Mouse (Mus musculus): ENCODE measurements at regions not wholly inside any gene's neighbourhood (a gene's known extent, or its start where the extent isn't known, plus 50 kb on each side); places are given as distances from the start of the nearest gene placed in this dataset.
A peak's percentile ranks its signal among the peaks of the same experiment; 100 is the strongest.

DNA sequence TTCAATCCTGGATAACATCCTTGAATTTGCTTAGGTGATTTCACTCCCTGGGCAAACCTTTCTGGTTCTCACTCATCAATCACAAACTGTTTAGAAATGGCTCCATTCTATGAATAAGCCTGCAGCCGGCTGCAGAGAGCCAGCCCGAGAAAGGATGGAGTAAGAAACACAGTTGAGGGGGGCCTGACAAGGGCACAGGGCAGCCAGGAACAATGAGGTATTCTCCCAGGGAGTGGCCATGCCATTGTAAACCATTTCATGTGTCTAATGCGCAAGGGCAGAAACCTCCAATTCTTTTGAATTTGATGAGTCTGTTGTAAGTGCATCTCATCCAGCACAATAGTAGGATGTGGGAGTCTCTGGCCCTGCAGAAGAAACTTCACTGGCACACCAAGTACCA is 350.7 kb downstream of the Phf14 start:
- no peak overlapping the region for H3K27ac ChIP-seq (ENCODE audit: insufficient read depth, low read length)
- no peaks in the 10 kb centered on the region for H3K36me3 ChIP-seq (ENCODE audit: control insufficient read depth, insufficient read depth, low read length, poor library complexity, severe bottlenecking)

DNA sequence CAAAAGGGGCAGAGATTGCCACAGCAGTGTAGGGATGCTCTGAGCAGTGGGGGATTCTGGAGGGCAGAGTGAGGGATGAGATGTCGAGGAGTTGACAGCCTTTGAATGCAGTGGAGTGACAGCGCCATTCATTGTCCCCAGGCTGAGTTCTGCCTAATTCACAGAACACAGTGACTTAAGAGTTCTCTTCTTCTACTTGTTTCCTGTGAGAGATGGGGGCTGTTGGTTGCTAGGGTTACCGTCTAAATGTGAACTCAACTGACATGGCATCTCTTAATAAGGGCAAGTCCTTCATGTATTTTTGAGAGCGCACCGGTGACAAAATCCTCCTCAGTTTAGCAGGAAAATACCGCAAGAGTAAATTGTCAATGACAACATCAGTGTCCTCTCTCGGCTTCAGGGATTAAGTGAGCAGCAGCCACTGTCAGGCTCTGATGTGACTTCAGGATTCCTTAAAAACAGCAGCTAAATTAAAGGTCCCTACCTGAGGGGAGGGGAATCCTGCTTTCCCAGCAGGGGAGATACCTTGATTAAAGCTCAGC is 351.4 kb downstream of the Phf14 start:
- Histone ChIP-seq H3K27ac (ENCODE audit: insufficient read depth, low read length) (no peak overlapping the region), H3K27me3 (ENCODE audit: control insufficient read depth, insufficient read depth, low read length, poor library complexity, severe bottlenecking) (no peaks in the 10 kb centered on the region; the same call in 1 of the 2 replicates), H3K36me3 (ENCODE audit: control insufficient read depth, insufficient read depth, low read length, poor library complexity, severe bottlenecking) (no peaks in the 10 kb centered on the region), H3K9me3 (replicated peaks; ENCODE audit: control insufficient read depth, insufficient read depth, low read length, poor library complexity, severe bottlenecking) (no peaks in the 10 kb centered on the region), H3K4me1 (ENCODE audit: control insufficient read depth, insufficient read depth, low read length) (no peaks in the 10 kb centered on the region), H3K4me3 (ENCODE audit: low read depth, low read length) (no peak overlapping the region), H3K9ac (ENCODE audit: low read depth, poor library complexity, severe bottlenecking) (no peak overlapping the region)
- TF ChIP-seq CTCF (IDR thresholded peaks at IDR 0.05; ENCODE audit: low read depth, low read length) (no peak), EP300 (IDR thresholded peaks at IDR 0.05; ENCODE audit: insufficient read depth, low read depth, low read length) (no peak), POLR2A (IDR thresholded peaks at IDR 0.05; ENCODE audit: insufficient read depth, low read length) (no peak)

More for the DNA sequence above, 350.7 kb downstream of the Phf14 start:
- TF ChIP-seq POLR2A (IDR thresholded peaks at IDR 0.05; ENCODE audit: insufficient read depth, low read length): no peak
- Histone ChIP-seq H3K9me3 (replicated peaks; ENCODE audit: control insufficient read depth, insufficient read depth, low read length, poor library complexity, severe bottlenecking) (no peaks in the 10 kb centered on the region), H3K4me1 (ENCODE audit: control insufficient read depth, insufficient read depth, low read length) (no peaks in the 10 kb centered on the region), H3K4me3 (ENCODE audit: low read depth, low read length) (no peak overlapping the region), H3K27me3 (ENCODE audit: control insufficient read depth, insufficient read depth, low read length, poor library complexity, severe bottlenecking) (no peaks in the 10 kb centered on the region; the same call in 1 of the 2 replicates), H3K9ac (ENCODE audit: low read depth, poor library complexity, severe bottlenecking) (no peak overlapping the region)

DNA sequence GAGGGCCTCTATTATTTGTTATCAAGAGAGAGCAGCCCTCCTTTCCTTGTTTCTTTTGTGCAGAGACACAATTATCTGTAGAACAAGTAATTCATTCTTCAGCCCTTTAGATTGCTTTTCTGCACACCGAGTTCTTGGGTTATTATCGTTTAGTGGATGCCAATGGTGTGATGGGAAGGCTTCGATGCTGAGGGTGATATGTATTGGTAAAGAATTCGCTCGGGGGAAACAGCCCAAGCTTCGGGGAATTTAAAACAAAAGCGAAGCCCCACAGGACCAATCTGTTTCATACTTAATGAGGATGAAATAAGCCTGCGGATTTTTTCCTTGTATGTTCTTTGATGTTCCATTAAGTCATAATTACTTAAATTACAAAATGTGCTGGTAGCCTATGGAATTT is 352.0 kb downstream of the Phf14 start:
- H3K27ac ChIP-seq (ENCODE audit: insufficient read depth, low read length): no peak overlapping the region
- no peak overlapping the region for H3K4me3 ChIP-seq (ENCODE audit: low read depth, low read length)
- TF ChIP-seq CTCF (IDR thresholded peaks at IDR 0.05; ENCODE audit: low read depth, low read length): no peak
- TF ChIP-seq EP300 (IDR thresholded peaks at IDR 0.05; ENCODE audit: insufficient read depth, low read depth, low read length): no peak

DNA sequence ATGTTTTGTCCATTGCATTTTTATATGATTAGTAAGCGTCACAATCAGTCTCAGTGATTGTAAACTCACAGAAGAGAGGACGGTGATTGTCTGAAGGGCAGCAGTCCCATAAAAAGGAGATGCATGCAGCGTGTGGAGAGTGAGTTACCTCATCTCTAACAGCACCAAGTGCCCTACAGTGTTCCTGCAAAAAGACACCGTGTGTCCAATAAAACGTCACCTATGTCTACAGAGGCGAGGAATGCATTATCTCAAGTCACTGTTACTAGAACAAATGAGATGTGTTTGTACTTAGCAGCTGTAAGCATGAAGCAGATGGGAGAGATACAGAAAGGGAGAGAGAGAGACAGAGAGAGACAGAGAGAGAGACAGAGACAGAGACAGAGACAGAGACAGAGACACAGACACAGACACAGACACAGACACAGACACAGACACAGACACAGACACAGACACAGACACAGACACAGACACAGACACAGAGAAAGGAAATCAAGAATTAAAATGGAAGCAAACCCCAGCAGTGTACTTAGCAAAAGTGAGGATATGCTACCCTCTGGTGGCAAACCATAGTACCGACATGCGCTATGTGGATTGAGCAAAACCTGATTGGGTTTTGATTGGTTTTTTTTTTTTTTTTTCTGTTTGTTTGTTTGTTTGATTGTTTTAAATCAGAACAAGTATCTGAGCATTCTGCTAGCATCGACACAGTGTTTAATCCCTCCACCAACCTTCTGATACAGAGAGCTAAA is 352.9 kb downstream of the Phf14 start:
- TF ChIP-seq CTCF (IDR thresholded peaks at IDR 0.05; ENCODE audit: low read depth, low read length) (peak; percentile 4), EP300 (IDR thresholded peaks at IDR 0.05; ENCODE audit: insufficient read depth, low read depth, low read length) (no peak)
- H3K27ac ChIP-seq (ENCODE audit: insufficient read depth, low read length): no peak overlapping the region

More for the DNA sequence above, 352.0 kb downstream of the Phf14 start:
- Histone ChIP-seq H3K9me3 (replicated peaks; ENCODE audit: control insufficient read depth, insufficient read depth, low read length, poor library complexity, severe bottlenecking) (no peaks in the 10 kb centered on the region), H3K9ac (ENCODE audit: low read depth, poor library complexity, severe bottlenecking) (no peak overlapping the region), H3K36me3 (ENCODE audit: control insufficient read depth, insufficient read depth, low read length, poor library complexity, severe bottlenecking) (no peaks in the 10 kb centered on the region), H3K27me3 (ENCODE audit: control insufficient read depth, insufficient read depth, low read length, poor library complexity, severe bottlenecking) (no peaks in the 10 kb centered on the region; the same call in 1 of the 2 replicates), H3K4me1 (ENCODE audit: control insufficient read depth, insufficient read depth, low read length) (no peaks in the 10 kb centered on the region)

More for the DNA sequence above, 352.9 kb downstream of the Phf14 start:
- no peaks in the 10 kb centered on the region; the same call in 1 of the 2 replicates for H3K27me3 ChIP-seq (ENCODE audit: control insufficient read depth, insufficient read depth, low read length, poor library complexity, severe bottlenecking)
- H3K36me3 ChIP-seq (ENCODE audit: control insufficient read depth, insufficient read depth, low read length, poor library complexity, severe bottlenecking): no peaks in the 10 kb centered on the region
- H3K4me1 ChIP-seq (ENCODE audit: control insufficient read depth, insufficient read depth, low read length): no peaks in the 10 kb centered on the region
- no peak overlapping the region for H3K4me3 ChIP-seq (ENCODE audit: low read depth, low read length)
- no peak overlapping the region for H3K9ac ChIP-seq (ENCODE audit: low read depth, poor library complexity, severe bottlenecking)
- no peaks in the 10 kb centered on the region for H3K9me3 ChIP-seq (replicated peaks; ENCODE audit: control insufficient read depth, insufficient read depth, low read length, poor library complexity, severe bottlenecking)

All from ES-Bruce4 (cell line).